Mouse (Mus musculus): ENCODE measurements around the gene Dbndd2.

GRCm38 (mm10) chr2:164453047-164453757 lies 32.7 kb upstream of the Dbndd2 start:
- no peak for TF ChIP-seq CTCF (IDR thresholded peaks at IDR 0.05; ENCODE audit: low read depth)
- no peak for TF ChIP-seq EP300 (IDR thresholded peaks at IDR 0.05; ENCODE audit: low read depth)

Measured in liver, embryonic 14.5 days (tissue).